Mouse (Mus musculus) Muller cell, postnatal 12 days (primary cell): Measurements from ENCODE around the gene 1700019A02Rik.

Source experiments
- DNase-seq: peaks from one replicate; pipeline ENCODE4 v3.0.0-alpha.2; 2015; ENCODE audit errors: inconsistent ontology term

1700019A02Rik gene

DNA sequence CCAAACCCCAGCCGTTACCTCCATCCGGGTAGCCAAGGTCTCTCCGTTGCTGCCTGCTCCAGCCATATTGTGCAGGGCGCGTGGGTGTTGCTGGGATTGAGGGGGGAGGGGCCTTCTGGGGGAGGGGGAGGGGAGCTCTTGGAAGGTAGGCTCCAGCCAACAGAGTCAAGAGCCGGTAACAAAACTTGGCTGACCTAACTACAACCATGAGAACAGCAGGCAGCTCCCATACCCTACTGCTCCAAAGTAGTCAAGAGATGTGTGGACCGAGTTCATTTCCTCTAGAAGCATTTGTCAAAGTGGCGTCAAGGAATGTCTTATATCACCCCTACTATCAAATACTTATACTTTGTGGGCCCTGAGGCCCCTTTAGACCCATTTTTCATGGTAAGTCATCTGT, at the start of gene 1700019A02Rik:
Gene 1700019A02Rik, minus strand, starts transcription at position 101 of the 400 bp plus-strand sequence.
- DNase-seq: no peak

DNA sequence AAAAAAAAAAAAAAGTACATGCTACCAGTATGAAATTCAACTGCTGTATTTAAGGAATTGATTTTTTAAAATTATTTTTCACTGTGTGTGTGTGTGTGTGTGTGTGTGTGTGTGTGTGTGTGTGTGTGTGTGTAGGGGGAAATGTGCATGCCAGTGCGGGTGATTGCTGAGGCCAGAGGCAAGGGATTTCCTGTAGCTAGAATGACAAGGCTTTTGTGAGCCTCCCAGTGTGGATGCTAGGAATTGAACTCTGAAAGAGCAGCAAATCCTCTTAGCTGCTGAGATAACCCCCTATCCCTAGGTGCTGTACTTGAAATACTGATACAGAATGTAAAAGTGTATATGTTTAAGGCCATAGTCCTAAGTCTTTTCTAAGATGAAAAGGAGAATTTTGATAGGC, 38.6 kb upstream of the 1700019A02Rik start:
- DNase-seq: no peak

DNA sequence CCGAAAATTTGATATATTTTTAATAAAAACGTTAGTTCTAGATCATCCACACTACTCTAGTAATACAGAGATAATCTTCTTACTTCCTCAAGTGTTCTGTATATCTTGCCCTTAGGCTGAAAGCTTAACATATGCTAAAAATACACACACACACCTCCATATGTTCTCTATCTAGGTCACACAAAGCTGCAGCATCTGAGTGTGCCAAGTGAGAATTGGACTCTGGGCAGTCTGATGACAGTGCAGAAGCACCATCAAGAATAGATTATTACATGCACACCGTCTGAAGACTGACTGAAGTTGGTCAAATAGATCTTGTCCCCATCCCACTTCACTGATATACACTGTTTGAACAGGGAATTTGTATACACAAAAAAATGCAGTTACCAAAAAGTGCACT, 38.2 kb upstream of the 1700019A02Rik start:
- no peak for DNase-seq

DNA sequence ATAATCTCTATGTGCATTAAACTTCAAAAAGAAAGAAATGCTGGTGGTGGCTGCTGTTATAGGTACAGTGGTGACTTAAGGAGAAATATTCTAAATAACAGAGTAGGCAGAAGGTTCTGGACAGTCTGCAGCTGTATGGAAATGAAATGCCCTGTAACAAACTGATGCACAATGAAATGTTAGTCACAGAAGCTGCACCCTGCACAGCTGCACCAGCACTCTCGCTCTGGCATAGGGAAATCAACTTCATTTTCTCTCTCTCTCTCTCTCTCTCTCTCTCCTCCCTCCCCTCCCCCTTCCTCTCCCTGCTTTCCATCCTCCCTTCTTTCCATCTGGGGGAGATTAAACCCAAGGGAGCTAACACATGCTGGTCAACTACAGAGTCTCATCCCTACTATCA, 37.3 kb upstream of the 1700019A02Rik start:
- no peak for DNase-seq

DNA sequence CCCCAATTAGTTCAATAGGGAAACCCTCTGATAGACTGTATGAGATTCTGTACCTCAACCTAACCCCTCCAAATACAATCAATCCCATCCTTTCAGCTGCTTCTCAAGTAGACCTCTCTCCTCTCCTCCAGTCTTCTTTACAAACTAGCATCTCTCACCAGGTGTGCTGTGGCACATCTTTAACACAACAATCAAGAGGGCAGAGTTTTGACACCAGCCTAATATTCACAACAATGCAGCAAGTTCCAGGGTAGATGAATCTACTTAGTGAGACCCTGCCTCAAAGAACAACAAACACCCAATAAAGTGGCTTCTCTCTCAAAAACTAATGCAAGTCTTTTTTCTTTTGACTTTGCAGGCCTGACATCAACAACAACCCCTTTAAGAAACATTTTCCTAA, 22.7 kb upstream of the 1700019A02Rik start:
- no peak for DNase-seq

DNA sequence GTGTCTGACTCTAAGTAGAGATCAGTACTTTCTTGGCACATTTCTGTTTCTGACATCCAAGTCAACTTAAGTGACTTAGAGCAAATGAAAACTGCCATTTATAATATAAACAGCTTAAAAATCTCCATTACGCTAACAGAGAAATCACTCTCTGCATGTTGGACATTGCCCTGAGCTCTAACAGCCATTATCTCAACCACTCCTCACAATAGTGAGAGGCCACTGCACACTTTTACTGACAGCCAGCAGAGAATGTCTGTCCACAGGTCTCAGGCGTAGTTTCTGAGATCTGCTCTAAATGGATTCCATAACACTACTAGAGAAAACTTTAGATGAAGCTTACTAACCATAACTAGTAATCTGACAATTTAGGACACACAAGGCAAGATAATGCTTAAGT, 16.5 kb upstream of the 1700019A02Rik start:
- DNase-seq: no peak

DNA sequence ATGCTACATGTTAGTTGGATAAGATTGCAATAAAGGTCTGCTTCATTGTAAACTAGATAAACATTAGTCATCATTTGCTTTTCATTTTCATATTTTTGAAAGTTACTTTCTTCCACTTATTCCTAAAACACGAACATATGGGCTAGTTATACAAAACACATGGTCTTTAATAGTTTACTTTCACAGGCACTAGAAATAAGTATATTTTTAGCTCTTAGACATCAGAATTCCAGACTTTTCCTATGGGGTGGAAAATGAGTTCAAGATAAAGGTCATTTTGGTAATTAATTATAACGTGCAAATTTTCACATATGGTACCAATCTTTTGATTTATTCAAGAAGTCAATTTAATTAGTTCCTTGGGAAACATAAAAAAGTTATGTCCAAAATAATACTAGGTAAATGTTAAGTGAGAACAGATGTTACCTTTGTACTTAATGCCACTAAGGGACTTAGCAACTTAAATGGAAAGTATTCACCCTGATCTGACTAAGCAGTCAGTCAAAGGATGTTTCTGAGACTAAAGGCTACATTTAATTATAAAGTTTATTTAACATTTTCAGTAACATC, 14.3 kb upstream of the 1700019A02Rik start:
- no peak for DNase-seq

DNA sequence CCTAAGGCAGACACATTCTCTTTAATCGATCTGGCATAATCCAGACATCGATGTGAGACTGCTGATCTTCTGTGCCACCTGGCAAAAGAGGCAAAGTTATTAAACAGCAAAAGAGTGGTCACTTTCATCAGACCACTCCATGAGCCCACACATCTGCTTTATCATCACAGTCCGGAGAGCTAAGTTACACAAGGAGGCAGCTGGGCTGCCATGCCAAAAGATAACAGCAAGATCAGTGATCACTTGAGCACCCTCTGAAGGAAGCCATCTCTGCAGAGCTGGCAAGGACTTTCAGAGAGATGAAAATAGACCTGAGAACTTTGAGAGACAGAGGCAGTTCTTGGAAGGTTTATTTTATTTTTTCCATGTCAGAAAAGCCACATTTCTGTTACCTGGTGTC, 7.1 kb upstream of the 1700019A02Rik start:
- DNase-seq: no peak

DNA sequence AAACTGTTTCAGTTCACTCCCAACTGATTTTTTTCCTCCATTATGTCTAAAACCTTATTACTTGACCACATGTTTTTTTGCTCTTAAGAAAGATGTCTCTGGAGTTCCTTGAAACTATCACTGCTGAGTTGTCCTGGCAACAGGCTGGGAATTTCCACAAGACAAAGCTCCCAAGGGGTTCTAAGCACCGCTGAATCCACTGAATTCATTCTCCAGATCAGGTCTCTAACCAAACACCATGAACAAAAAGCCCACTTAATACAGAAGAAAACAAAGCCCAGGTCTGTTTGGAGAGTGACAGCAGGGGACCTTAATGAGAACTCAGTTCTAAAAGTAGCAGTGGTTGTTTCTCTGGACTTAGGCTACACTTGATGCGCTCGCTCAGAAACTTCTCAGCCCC, 3.8 kb upstream of the 1700019A02Rik start:
- no peak for DNase-seq

DNA sequence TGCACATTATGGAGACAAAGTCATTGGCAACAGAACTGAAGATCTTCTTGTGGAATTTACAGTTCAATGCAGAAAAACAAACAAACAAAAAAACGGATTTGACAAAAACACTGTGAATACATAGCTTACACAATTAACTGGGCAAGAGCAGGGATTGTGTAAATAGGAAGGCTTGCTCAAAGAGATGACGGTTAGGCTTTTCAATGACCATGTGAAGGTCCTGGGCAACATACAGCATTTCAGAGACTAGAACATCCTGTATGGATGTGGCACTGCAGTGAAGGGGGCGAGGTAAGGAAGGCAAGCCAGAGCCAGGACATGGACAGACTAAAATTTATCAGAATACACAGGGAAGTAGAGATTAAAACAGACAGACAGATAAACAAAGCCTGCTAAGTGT, 2.2 kb upstream of the 1700019A02Rik start:
- peak; percentile 32 for DNase-seq

DNA sequence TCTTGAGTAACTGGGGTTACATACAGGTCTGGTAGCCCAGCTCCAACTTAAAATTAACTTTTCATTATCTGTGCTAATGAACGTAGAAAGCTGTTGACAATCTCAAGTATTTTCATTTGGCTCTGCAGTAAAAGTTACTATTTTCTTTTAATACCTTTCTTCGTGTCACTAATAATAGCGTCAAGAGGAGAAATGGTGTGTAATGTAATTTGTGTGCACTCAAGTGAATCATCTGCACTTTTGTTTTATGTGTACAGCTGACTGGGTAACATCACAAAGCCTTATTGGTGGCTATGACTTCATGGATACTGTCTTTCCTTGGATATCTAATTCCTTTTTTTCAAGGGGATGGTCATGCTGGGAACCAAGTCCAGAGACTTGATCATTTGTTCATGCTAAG, 1.1 kb downstream of the 1700019A02Rik start:
- DNase-seq: peak; percentile 64

DNA sequence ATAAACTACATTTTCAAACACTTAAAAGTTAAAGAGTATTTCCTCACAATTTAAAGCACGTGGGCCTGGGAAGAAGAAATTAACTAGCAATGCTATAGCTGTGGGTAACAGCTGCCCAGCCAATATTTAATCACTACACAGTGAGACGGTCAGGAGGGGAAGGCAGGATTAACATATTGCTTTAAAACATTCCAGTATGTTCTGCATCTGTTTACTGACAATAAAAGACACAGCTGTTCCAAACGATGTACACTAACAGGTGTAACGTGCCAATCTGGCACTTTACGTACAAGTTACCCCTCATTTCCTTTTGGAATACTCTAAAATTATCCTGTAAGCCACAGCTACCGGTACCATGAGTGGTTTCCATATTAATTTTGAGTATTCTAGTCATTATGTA, 29.7 kb downstream of the 1700019A02Rik start:
- DNase-seq: no peak

DNA sequence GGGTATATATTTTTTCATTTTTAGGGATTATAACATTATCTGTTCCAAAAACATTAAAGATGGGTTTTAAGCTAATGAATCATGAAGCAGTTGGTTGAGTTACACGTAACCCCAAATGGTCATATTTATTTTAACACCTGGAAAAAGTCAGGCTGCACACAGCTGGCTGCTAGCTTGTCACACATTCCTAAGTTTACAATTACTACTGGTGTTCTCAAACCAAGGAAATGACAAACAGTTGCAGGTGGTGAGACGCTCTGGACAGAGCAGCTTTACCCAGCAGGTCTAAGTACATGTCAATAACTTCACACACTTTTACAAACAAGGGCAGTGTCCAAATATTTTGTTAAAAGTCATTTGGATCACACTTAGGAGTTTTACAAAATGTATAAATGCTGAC, 64.4 kb downstream of the 1700019A02Rik start:
- no peak for DNase-seq

DNA sequence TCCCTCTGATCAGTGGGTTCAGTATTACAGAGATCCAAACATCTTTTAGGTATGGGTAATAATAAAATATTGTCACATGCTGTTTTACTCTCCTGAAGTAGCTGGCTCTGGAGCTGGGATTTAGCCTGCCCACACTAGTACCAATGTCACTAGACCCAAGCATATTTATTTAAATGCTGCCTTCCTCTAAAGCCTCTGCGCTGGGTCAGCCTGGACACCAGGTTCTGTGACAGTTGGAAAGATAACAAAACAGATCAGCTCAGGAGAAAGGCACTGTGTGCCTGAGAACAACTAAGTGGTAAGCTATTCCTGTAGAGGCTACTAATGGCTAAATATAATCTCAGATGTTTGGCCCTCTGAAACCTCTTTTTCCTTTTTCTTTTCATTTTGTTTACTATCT, 76.9 kb downstream of the 1700019A02Rik start:
- DNase-seq: no peak
